Mouse (Mus musculus): Measurements from ENCODE around the gene AI661453. TPM values are rescaled to one million over a fixed set of nuclear protein-coding genes. Genes with fewer than 3 reads are reported as not detected.

Gene AI661453
- polyA plus RNA-seq, 1 experiment from 2014 or later, result 4.6 TPM

DNA sequence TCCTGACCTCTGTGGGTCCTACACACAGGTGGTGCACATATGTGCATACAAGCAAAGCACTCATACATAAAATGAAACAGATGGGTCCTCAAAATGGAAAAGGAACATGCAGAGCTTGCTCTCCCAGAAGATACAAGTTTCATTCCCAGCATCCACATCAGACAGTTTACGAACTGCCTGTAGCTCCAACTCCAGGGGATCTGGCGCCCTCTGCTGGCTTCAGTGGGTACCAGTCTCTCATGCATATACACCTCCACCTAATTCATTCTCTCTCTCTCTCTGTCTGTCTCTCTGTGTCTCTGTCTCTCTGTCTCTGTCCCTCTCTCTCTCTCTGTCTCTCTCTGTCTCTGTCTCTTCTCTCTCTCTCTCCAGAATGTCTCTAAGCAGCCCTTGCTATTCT lies 46.0 kb downstream of the AI661453 start:
- Histone ChIP-seq H3K27ac (ENCODE audit: low read length) (no peak overlapping the region), H3K4me3 (ENCODE audit: low read length) (no peak overlapping the region), H3K4me2 (ENCODE audit: low read depth, low read length) (no peak overlapping the region), H3K9me3 (ENCODE audit: control insufficient read depth, low read length) (no peaks in the 10 kb centered on the region), H3K9ac (ENCODE audit: low read depth, low read length) (no peak overlapping the region), H3K36me3 (ENCODE audit: control insufficient read depth, insufficient read depth, low read length) (no peaks in the 10 kb centered on the region), H3K27me3 (replicated peaks; ENCODE audit: control insufficient read depth, insufficient read depth, low read length) (no peaks in the 10 kb centered on the region), H3K4me1 (ENCODE audit: control insufficient read depth, insufficient read depth, low read length) (peaks cover 17% of the 10 kb centered on the region)
- ATAC-seq, result no peak
- WGBS, result 59% methylated on average over 2 of the region's 2 CpGs

DNA sequence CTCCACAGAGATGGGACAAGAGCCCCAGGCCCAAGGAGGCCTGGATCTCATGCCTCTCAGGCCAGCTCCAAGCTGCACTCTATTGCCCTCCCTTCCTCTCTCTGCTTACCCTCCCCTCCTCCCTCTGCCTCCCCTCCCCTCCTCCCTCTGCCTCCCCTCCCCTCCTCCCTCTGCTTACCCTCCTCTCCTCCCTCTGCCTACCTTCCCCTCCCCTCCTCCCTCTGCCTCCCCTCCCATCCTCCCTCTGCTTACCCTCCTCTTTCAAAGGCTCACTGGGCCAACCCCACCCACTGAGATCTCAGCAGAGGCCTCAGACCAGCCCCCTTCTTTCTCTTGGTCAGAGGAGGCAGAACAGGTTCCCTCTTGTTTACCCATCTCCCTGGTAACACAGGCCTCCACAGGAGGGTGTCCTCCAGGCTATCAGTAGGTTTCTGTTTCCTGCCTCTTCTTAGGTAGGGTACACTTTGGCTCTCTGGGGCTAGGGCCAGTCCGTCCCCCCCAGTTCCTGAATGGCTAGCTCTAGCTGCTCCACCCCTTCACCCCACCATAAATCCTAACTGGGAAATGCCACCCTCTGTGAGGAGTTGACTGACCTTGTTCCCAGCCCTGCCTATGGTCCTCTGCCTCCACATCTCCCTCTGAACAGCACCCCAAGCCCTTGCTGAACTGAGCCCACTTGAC lies 48.0 kb downstream of the AI661453 start:
- WGBS, result 26% methylated on average over 1 of the region's 1 CpGs
- H3K27me3 ChIP-seq (replicated peaks; ENCODE audit: control insufficient read depth, insufficient read depth, low read length), result no peaks in the 10 kb centered on the region
- H3K9me3 ChIP-seq (ENCODE audit: control insufficient read depth, low read length), result no peaks in the 10 kb centered on the region
- peak overlapping the region; percentile 83 for H3K27ac ChIP-seq (ENCODE audit: low read length)
- peaks cover 17% of the 10 kb centered on the region for H3K4me1 ChIP-seq (ENCODE audit: control insufficient read depth, insufficient read depth, low read length)
- peak overlapping the region; percentile 40; the same call in 1 of the 2 replicates for H3K9ac ChIP-seq (ENCODE audit: low read depth, low read length)
- peak; percentile 93 for ATAC-seq
- no peak overlapping the region for H3K4me3 ChIP-seq (ENCODE audit: low read length)
- H3K36me3 ChIP-seq (ENCODE audit: control insufficient read depth, insufficient read depth, low read length), result no peaks in the 10 kb centered on the region
- no peak overlapping the region for H3K4me2 ChIP-seq (ENCODE audit: low read depth, low read length)

DNA sequence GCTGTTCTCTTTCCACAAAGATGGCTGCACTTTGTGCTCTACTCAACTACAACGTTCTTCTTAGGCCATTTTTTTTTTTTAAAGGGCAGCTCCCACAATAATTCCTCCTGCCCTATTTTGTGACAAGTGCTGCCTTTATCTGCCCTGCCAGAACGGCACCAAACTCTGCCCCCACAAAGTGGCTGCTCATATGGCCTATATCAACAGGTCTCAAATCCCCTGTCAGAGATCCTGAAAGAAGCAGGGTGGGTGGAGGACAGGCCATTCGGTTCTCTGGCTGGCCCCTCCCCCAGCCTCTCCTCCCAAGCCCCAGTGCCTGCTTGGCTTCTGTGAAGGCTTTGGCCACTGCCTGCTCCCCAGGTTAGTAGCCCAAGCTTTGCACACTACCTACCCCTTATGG lies 48.6 kb downstream of the AI661453 start:
- Histone ChIP-seq H3K27me3 (replicated peaks; ENCODE audit: control insufficient read depth, insufficient read depth, low read length) (no peaks in the 10 kb centered on the region), H3K4me3 (ENCODE audit: low read length) (no peak overlapping the region), H3K4me1 (ENCODE audit: control insufficient read depth, insufficient read depth, low read length) (peaks cover 17% of the 10 kb centered on the region), H3K9ac (ENCODE audit: low read depth, low read length) (peak overlapping the region; percentile 40; the same call in 1 of the 2 replicates), H3K4me2 (ENCODE audit: low read depth, low read length) (no peak overlapping the region), H3K27ac (ENCODE audit: low read length) (peak overlapping the region; percentile 83), H3K36me3 (ENCODE audit: control insufficient read depth, insufficient read depth, low read length) (no peaks in the 10 kb centered on the region), H3K9me3 (ENCODE audit: control insufficient read depth, low read length) (no peaks in the 10 kb centered on the region)
- WGBS, result 6% methylated on average over 3 of the region's 3 CpGs
- ATAC-seq, result no peak

DNA sequence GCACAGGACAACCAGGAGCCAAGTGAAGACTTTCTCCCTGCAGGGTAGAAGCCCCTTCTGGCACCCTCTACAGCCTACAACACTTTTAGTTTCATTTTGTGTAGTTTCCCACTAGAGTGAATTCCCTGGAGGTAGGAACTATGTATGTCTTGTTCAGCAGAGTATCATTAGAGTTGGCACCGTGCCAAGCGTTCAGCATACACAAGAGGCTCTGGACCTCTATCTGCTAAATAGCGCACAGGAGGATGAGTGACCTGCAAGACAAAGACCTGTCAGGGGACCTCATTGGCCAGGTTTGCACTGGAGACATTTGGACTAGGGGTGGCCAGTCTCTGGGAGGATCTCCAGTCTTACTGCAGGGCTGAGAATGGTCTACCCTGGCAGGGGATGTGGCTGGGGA lies 49.4 kb downstream of the AI661453 start:
- no peaks in the 10 kb centered on the region for H3K36me3 ChIP-seq (ENCODE audit: control insufficient read depth, insufficient read depth, low read length)
- 0 out of 2 replicates have a peak, but pooled peaks have one; percentile 4 for ATAC-seq
- no peaks in the 10 kb centered on the region for H3K27me3 ChIP-seq (replicated peaks; ENCODE audit: control insufficient read depth, insufficient read depth, low read length)
- 63% methylated on average over 3 of the region's 3 CpGs for WGBS
- peaks cover 17% of the 10 kb centered on the region for H3K4me1 ChIP-seq (ENCODE audit: control insufficient read depth, insufficient read depth, low read length)
- H3K9me3 ChIP-seq (ENCODE audit: control insufficient read depth, low read length), result no peaks in the 10 kb centered on the region
- H3K4me3 ChIP-seq (ENCODE audit: low read length), result no peak overlapping the region
- no peak overlapping the region for H3K4me2 ChIP-seq (ENCODE audit: low read depth, low read length)
- peak overlapping the region; percentile 40; the same call in 1 of the 2 replicates for H3K9ac ChIP-seq (ENCODE audit: low read depth, low read length)
- 0 out of 2 replicates have a peak overlapping the region, but pooled peaks have one; percentile 43 for H3K27ac ChIP-seq (ENCODE audit: low read length)

DNA sequence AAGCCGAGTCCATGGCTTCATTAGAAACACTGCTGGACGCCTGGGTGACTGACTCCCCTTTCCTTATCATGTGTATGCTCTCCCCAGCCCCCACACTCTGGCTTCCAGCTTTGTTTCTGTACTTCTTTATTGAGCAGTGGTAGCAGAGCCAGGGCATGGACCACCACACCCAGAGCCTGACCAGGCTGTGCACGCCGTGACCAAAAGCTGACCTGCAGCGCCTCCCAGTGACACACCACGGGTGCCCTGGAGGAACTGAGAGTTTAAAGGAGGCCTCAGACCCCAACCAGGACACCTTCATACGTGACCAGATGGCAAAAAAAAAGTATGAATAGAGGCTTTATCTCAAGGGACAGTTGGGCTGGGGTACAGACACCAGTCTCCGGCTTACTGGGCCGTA lies 54.4 kb downstream of the AI661453 start:
- Histone ChIP-seq H3K27ac (ENCODE audit: low read length) (no peak overlapping the region), H3K4me3 (ENCODE audit: low read length) (no peak overlapping the region), H3K27me3 (replicated peaks; ENCODE audit: control insufficient read depth, insufficient read depth, low read length) (no peaks in the 10 kb centered on the region), H3K36me3 (ENCODE audit: control insufficient read depth, insufficient read depth, low read length) (peaks cover 15% of the 10 kb centered on the region), H3K9me3 (ENCODE audit: control insufficient read depth, low read length) (no peaks in the 10 kb centered on the region), H3K9ac (ENCODE audit: low read depth, low read length) (no peak overlapping the region), H3K4me2 (ENCODE audit: low read depth, low read length) (no peak overlapping the region), H3K4me1 (ENCODE audit: control insufficient read depth, insufficient read depth, low read length) (peaks cover 9% of the 10 kb centered on the region)
- WGBS, result 81% methylated on average over 9 of the region's 9 CpGs
- no peak for ATAC-seq

DNA sequence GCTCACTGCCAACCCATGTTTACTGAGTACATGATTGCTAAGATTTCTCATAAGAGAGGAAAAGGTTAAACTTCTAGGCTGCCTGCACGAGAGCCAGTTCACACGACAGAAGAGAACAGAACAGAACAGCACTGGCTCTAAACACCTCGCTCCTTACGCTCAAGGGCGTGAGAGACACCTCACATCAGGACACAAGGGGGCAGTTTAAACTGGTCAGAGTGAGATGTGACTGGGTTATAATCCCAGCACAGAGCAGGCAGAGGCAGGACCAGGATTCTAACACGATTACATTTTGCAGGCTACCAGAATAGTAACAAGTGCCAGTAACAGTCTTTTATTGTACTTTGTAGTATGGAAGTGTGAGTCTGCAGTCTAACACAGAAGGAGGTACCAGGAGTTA lies 56.3 kb downstream of the AI661453 start:
- H3K27me3 ChIP-seq (replicated peaks; ENCODE audit: control insufficient read depth, insufficient read depth, low read length), result no peaks in the 10 kb centered on the region
- ATAC-seq, result no peak
- H3K27ac ChIP-seq (ENCODE audit: low read length), result no peak overlapping the region
- peaks cover 6% of the 10 kb centered on the region; the same call in 1 of the 2 replicates for H3K4me1 ChIP-seq (ENCODE audit: control insufficient read depth, insufficient read depth, low read length)
- H3K4me2 ChIP-seq (ENCODE audit: low read depth, low read length), result no peak overlapping the region
- H3K36me3 ChIP-seq (ENCODE audit: control insufficient read depth, insufficient read depth, low read length), result peaks cover 26% of the 10 kb centered on the region
- H3K9ac ChIP-seq (ENCODE audit: low read depth, low read length), result no peak overlapping the region
- WGBS, result 77% methylated on average over 6 of the region's 6 CpGs
- H3K9me3 ChIP-seq (ENCODE audit: control insufficient read depth, low read length), result no peaks in the 10 kb centered on the region
- H3K4me3 ChIP-seq (ENCODE audit: low read length), result no peak overlapping the region

DNA sequence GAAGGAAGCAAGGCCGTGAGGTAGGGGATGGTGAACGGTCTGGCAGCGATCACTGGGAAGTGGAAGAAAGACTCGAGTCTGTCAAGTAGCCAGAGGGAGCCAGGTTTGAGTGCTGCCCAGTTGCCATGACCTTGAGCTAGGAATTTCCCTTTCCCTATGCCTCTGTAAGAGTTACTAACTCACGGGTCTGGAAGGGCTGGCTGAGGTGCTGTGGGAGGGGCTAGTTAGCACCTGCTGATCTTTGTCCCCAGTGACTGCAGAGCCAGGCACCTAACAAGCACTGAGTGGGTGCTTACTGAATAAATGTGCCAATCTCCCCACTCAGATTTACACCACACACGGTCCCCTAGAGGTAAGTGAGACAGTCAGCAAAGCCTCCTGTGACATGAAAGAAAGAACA lies 57.2 kb downstream of the AI661453 start:
- WGBS, result 63% methylated on average over 6 of the region's 6 CpGs
- peak; percentile 88 for ATAC-seq
- peaks cover 26% of the 10 kb centered on the region for H3K36me3 ChIP-seq (ENCODE audit: control insufficient read depth, insufficient read depth, low read length)

DNA sequence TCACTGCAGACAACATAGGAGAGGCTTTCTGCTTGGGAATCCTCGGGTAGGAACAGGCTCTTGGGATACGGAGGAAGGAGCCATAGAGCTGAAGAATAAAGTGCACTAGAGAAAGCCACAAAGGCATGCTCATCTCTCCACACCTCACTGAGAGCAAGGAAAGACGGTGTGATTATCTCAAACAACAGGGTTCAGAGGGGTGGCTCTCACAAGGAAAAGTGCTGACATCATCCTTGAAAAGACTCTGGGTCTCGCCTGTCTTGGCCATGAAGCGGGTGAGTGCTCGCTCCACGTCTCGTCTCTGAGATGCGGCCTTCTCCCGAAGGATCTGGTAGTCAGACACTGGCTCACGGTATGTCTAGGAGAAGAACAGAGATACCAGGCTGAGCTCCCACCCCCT lies 57.7 kb downstream of the AI661453 start:
- 83% methylated on average over 11 of the region's 11 CpGs for WGBS

More for the DNA sequence above, 57.2 kb downstream of the AI661453 start:
- H3K9ac ChIP-seq (ENCODE audit: low read depth, low read length), result no peak overlapping the region
- H3K4me3 ChIP-seq (ENCODE audit: low read length), result no peak overlapping the region
- H3K4me1 ChIP-seq (ENCODE audit: control insufficient read depth, insufficient read depth, low read length), result peaks cover 6% of the 10 kb centered on the region; the same call in 1 of the 2 replicates
- H3K4me2 ChIP-seq (ENCODE audit: low read depth, low read length), result no peak overlapping the region
- no peaks in the 10 kb centered on the region for H3K27me3 ChIP-seq (replicated peaks; ENCODE audit: control insufficient read depth, insufficient read depth, low read length)
- H3K27ac ChIP-seq (ENCODE audit: low read length), result peak overlapping the region; percentile 65
- no peaks in the 10 kb centered on the region for H3K9me3 ChIP-seq (ENCODE audit: control insufficient read depth, low read length)

DNA sequence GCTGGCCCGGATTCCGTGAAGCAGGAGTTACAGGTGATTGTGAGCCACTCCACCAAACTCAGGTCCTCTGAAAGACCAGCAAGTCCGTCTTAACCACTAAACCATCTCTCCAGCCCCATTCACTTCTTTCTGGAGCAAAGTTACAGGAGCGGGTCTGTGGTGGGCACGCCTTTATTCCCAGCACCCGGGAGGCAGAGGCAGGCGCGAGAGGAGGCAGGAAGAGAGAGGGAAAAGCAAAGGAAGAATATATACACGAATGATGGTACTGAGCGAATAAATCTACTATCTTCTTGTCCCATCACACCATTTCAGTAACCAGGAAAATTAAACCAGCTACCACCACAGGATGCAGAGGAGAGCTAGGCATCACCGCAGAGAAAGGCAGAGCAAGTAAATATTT lies 65.1 kb downstream of the AI661453 start:
- Histone ChIP-seq H3K4me2 (ENCODE audit: low read depth, low read length) (peak overlapping the region; percentile 89), H3K9ac (ENCODE audit: low read depth, low read length) (peak overlapping the region; percentile 89), H3K36me3 (ENCODE audit: control insufficient read depth, insufficient read depth, low read length) (peaks cover 13% of the 10 kb centered on the region), H3K9me3 (ENCODE audit: control insufficient read depth, low read length) (no peaks in the 10 kb centered on the region), H3K27me3 (replicated peaks; ENCODE audit: control insufficient read depth, insufficient read depth, low read length) (no peaks in the 10 kb centered on the region), H3K4me1 (ENCODE audit: control insufficient read depth, insufficient read depth, low read length) (peaks cover 28% of the 10 kb centered on the region), H3K27ac (ENCODE audit: low read length) (peak overlapping the region; percentile 56), H3K4me3 (ENCODE audit: low read length) (peak overlapping the region; percentile 85)
- WGBS, result 8% methylated on average over 11 of the region's 11 CpGs
- no peak; the same call in 1 of the 2 replicates for ATAC-seq

More for the DNA sequence above, 57.7 kb downstream of the AI661453 start:
- H3K36me3 ChIP-seq (ENCODE audit: control insufficient read depth, insufficient read depth, low read length), result peaks cover 28% of the 10 kb centered on the region
- H3K4me1 ChIP-seq (ENCODE audit: control insufficient read depth, insufficient read depth, low read length), result peaks cover 6% of the 10 kb centered on the region; the same call in 1 of the 2 replicates
- no peak for ATAC-seq
- H3K27ac ChIP-seq (ENCODE audit: low read length), result peak overlapping the region; percentile 65
- H3K9me3 ChIP-seq (ENCODE audit: control insufficient read depth, low read length), result no peaks in the 10 kb centered on the region
- H3K9ac ChIP-seq (ENCODE audit: low read depth, low read length), result no peak overlapping the region
- H3K27me3 ChIP-seq (replicated peaks; ENCODE audit: control insufficient read depth, insufficient read depth, low read length), result no peaks in the 10 kb centered on the region
- H3K4me3 ChIP-seq (ENCODE audit: low read length), result no peak overlapping the region
- no peak overlapping the region for H3K4me2 ChIP-seq (ENCODE audit: low read depth, low read length)

Measured in intestine, embryonic 16.5 days (tissue).